9 mouse cellular contexts compared by ENCODE assay signal in genomic region chr12:80216258-80216881, GRCm38 (mm10). TPM values are rescaled to one million over a fixed set of nuclear protein-coding genes. Genes with fewer than 3 reads are reported as not detected.
DNase-seq lines count a peak whose midpoint lies in the region; ATAC-seq and TF ChIP-seq lines count a peak whose summit lies in the region.
"Had no signal": no experiment of that assay in that cellular context is flagged by ENCODE, and none has a peak within 500 bp of the region (broad histone marks: within the 10 kb centered on the region; RNA-seq: fewer than 3 reads in every experiment).

No protein-coding gene starts in this region.

- no peak for TF ChIP-seq POLR2A in CH12.LX (IDR thresholded peaks at IDR 0.05; ENCODE audit: low read depth, low read length)

- no peak overlapping the region for H3K9ac ChIP-seq in CH12.LX (ENCODE audit: insufficient read depth, low read depth)
- no peak overlapping the region for H3K9ac ChIP-seq in liver, embryonic 11.5 days (ENCODE audit: low read depth, low read length)
- no peak overlapping the region for H3K9ac ChIP-seq in forebrain, embryonic 16.5 days (replicated peaks; ENCODE audit: low read depth, low read length)

- dilution Hi-C loops in CH12.LX (cut with MboI; ENCODE audit: extremely low pct_ligation_motif_present, extremely low pct_unique_long_range_greater_than_20kb, low sequenced_read_pairs) = no loop called here

- no peak overlapping the region for H3K4me2 ChIP-seq in CH12.LX (ENCODE audit: insufficient read depth, low read depth, poor library complexity, severe bottlenecking)
- H3K4me2 ChIP-seq in liver, embryonic 11.5 days = no peak overlapping the region
- no peak overlapping the region for H3K4me2 ChIP-seq in forebrain, embryonic 16.5 days (ENCODE audit: low read length)

- in situ Hi-C loops in CH12.LX (cut with MboI; ENCODE audit: low pct_ligation_motif_present, low pct_unique_long_range_greater_than_20kb, low sequenced_read_pairs) = no loop called here

- intact Hi-C loops in heart, postnatal 14 days (cut with DNase I) = loop anchor here (5.0 kb wide), 1 partner anchor 41 kb away; no protein-coding TSS in a partner anchor

- TF ChIP-seq EP300 in CH12.LX (IDR thresholded peaks at IDR 0.05; ENCODE audit: low read length) = no peak

- H3K27ac ChIP-seq in CH12.LX (ENCODE audit: insufficient read depth, low read depth) = no peak overlapping the region
- H3K27ac ChIP-seq in liver, embryonic 11.5 days (ENCODE audit: low read depth, low read length) = peak overlapping the region; percentile 51
- no peak overlapping the region for H3K27ac ChIP-seq in forebrain, embryonic 16.5 days (ENCODE audit: low read length)

- H3K9me3 ChIP-seq in CH12.LX (replicated peaks; ENCODE audit: low read length) = no peaks in the 10 kb centered on the region
- no peaks in the 10 kb centered on the region for H3K9me3 ChIP-seq in liver, embryonic 11.5 days (ENCODE audit: control insufficient read depth, low read length)
- H3K9me3 ChIP-seq in forebrain, embryonic 16.5 days (ENCODE audit: control insufficient read depth, low read length) = no peaks in the 10 kb centered on the region

- H3K4me1 ChIP-seq in CH12.LX (ENCODE audit: control insufficient read depth in 1 of 2, insufficient read depth in 2 of 2) = peaks cover 12 to 36% of the 10 kb centered on the region in 2 experiments; a peak in 3 of 4 replicates
- H3K4me1 ChIP-seq in liver, embryonic 11.5 days (replicated peaks; ENCODE audit: control insufficient read depth, insufficient read depth, low read length) = peaks cover 50% of the 10 kb centered on the region
- H3K4me1 ChIP-seq in forebrain, embryonic 16.5 days (replicated peaks; ENCODE audit: control insufficient read depth, insufficient read depth, low read length) = no peaks in the 10 kb centered on the region

- no peak overlapping the region for H3K4me3 ChIP-seq in CH12.LX (replicated peaks in 1 of 3; ENCODE audit: low read depth in 2 of 3, low read length in 2 of 3, poor library complexity in 1 of 3)
- H3K4me3 ChIP-seq in liver, embryonic 11.5 days (ENCODE audit: low read depth, low read length) = no peak overlapping the region
- no peak overlapping the region for H3K4me3 ChIP-seq in forebrain, embryonic 16.5 days (replicated peaks; ENCODE audit: low read length)

- ATAC-seq in liver, embryonic 11.5 days (replicated peaks; ENCODE audit: low FRiP score) = peak; percentile 48
- no peak for ATAC-seq in forebrain, embryonic 16.5 days

- 44% methylated on average over 6 of the region's 6 CpGs for WGBS in liver, embryonic 11.5 days
- 67% methylated on average over 6 of the region's 6 CpGs for WGBS in forebrain, embryonic 16.5 days

- no peak for TF ChIP-seq RAD21 in CH12.LX (IDR thresholded peaks at IDR 0.05; ENCODE audit: low read depth, low read length)

- H3K79me2 ChIP-seq in CH12.LX (replicated peaks; ENCODE audit: control insufficient read depth, extremely low read depth, insufficient read depth, poor library complexity, severe bottlenecking) = no peaks in the 10 kb centered on the region

- H3K27me3 ChIP-seq in CH12.LX (replicated peaks) = no peaks in the 10 kb centered on the region
- no peaks in the 10 kb centered on the region for H3K27me3 ChIP-seq in liver, embryonic 11.5 days (replicated peaks; ENCODE audit: control insufficient read depth, insufficient read depth, low read length)
- H3K27me3 ChIP-seq in forebrain, embryonic 16.5 days (replicated peaks; ENCODE audit: control insufficient read depth, insufficient read depth, low read length) = no peaks in the 10 kb centered on the region

- TF ChIP-seq CTCF in CH12.LX (conservative IDR thresholded peaks at IDR 0.05 in 1 of 2, IDR thresholded peaks at IDR 0.05 in 1 of 2; ENCODE audit: low read depth in 2 of 2, low read length in 2 of 2) = no peak

- DNase-seq in CH12.LX (ENCODE audit: extremely low read depth) = no peak
- DNase-seq in R1 (ENCODE audit: low read depth, low spot score) = peak; percentile 96
- peak; percentile 59 to 73 for DNase-seq in heart, postnatal 14 days
- DNase-seq in liver, embryonic 11.5 days (ENCODE audit: low spot score) = no peak
- DNase-seq in thymus, postnatal 10 days (ENCODE audit: low spot score in 2 of 2) = no peak
- no peak for DNase-seq in right cerebral cortex, adult 18-20 months
- no peak for DNase-seq in spleen, adult 18-20 months
- DNase-seq: right cerebral cortex, postnatal 14 days had no signal

- no peaks in the 10 kb centered on the region for H3K36me3 ChIP-seq in CH12.LX (replicated peaks in 1 of 2; ENCODE audit: control insufficient read depth in 1 of 2, insufficient read depth in 1 of 2, low read length in 1 of 2)
- no peaks in the 10 kb centered on the region for H3K36me3 ChIP-seq in liver, embryonic 11.5 days (ENCODE audit: control insufficient read depth, insufficient read depth, low read length)
- no peaks in the 10 kb centered on the region for H3K36me3 ChIP-seq in forebrain, embryonic 16.5 days (ENCODE audit: control insufficient read depth, insufficient read depth)

TF ChIP-seq in CH12.LX, 34 proteins besides CTCF, POLR2A, EP300 and RAD21:
- no peak for TF ChIP-seq MAX (IDR thresholded peaks at IDR 0.05; ENCODE audit: low read length)
- peak; percentile 26; the same call in 1 of the 2 replicates for TF ChIP-seq BHLHE40 (IDR thresholded peaks at IDR 0.05; ENCODE audit: low read depth, low read length)

RNA-seq across cellular contexts. Expression of gene Actn1, which starts 43.8 kb away (rescaled TPM):
- 4.9 and 5.5 TPM in 2 replicates for total RNA-seq in CH12.LX (2012; rRNA removed)
- 2.4 and 2.7 TPM in 2 replicates for total RNA-seq in CH12.LX (2014; rRNA removed)
- 10.9 and 13.2 TPM in 2 replicates for polyA plus RNA-seq in CH12.LX (2012; ENCODE audit: insufficient read length, low read depth)
- total RNA-seq in heart, postnatal 14 days (2021) = 10 to 100 TPM; 49.7 to 51.0 TPM
- 27.9 and 28.3 TPM in 2 replicates for polyA plus RNA-seq in liver, embryonic 11.5 days (2014; fragmentation: Nextera tagmentation; extraction: Ambion mirVana)
- 8.9 and 11.0 TPM in 2 replicates for polyA plus RNA-seq in forebrain, embryonic 16.5 days (2015; fragmentation: Nextera tagmentation; extraction: Ambion mirVana)

Comparison
In these comparisons a context has a peak if more than half of its experiments do, and no peak if none do; other contexts are left out.
1. DNase-seq: peak in R1 (single experiment) and heart, postnatal 14 days (2 of 2); none in CH12.LX (single experiment), liver, embryonic 11.5 days (single experiment), thymus, postnatal 10 days (0 of 2), right cerebral cortex, adult 18-20 months (single experiment) and spleen, adult 18-20 months (0 of 2).